Mouse (Mus musculus): ENCODE results near the gene Oas1e. TPM values are rescaled to one million over a fixed set of nuclear protein-coding genes. Genes with fewer than 3 reads are reported as not detected.

The Oas1e gene
- total RNA-seq (2023): not detected

DNA sequence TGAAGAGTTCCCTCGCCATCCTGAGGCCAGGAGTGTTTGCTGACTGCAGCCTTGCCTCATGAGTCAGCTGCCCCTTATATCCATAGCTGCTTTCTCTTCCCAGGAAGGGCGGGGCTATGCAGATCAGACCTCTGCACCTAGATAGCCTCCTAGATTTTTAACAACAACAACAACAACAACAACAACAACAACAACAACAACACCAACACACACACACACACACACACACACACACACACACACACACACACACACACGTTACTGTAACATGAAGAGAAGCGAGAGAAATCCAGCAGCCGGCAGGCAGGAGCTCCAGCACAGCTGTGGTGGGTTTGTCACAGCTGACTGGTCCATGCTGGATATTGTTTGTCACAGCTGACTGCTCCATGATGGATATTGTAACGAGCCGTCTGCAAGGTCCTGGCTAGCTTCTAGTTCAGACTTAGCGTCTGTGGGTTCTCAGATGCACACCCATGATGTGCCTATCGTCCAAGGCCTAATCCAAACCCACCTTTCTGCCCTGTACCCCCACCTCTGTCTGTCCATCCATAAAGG lies at the start of gene Oas1e:
Gene Oas1e (minus strand): TSS at position 51 of the 555 bp plus-strand sequence.

GRCm38 (mm10) chr5:120811951-120812819 lies 16.9 kb upstream of the Oas1e start, which contains the start of gene Oas1c:
Gene Oas1c, minus strand, starts transcription at chr5:120812514.

GRCm38 (mm10) chr5:120777478-120777877 lies 17.9 kb downstream of the Oas1e start, which contains the start of gene Oas3:
Gene Oas3, minus strand, starts transcription at chr5:120777661.

DNA sequence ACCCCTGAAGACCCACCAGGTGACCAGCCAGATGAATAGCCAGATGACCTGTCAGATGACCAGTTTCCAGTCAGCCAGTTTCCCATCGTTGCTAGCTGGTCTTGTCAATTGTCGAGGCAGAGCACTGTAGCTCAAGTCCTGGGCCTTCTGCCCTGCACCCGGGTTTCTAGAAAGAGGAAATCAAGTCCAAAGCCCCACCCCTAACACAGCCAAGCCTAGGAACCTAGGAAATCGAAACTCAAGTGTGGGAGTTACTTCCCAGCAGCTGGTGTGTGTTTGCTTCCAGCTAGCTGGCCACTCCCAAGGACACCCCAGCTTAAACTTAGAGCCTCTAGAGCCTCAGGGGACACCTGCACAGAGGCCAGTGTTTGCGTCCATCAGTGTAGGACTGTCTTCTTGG lies 45.6 kb downstream of the Oas1e start, which contains the start of gene Oas2:
Gene Oas2 (minus strand): TSS at position 166 of the 400 bp plus-strand sequence.

Other genes starting within 250 kb of the Oas1e start
- 10 to 100 TPM; 43.0 to 49.6 TPM for gene Tpcn1, start 206.9 kb downstream of the Oas1e start, total RNA-seq (2023)
- gene Iqcd, start 206.5 kb downstream of the Oas1e start, total RNA-seq (2023): 1 to 10 TPM in 1 of 2 experiments, under 1 TPM in 1; 0.77 to 1.8 TPM
- 1 to 10 TPM; 1.6 to 1.7 TPM for gene Rita1, start 182.9 kb downstream of the Oas1e start, total RNA-seq (2023)
- gene Ddx54, start 182.8 kb downstream of the Oas1e start, total RNA-seq (2023): 10 to 100 TPM; 33.9 to 34.4 TPM
- gene Cfap73, start 161.3 kb downstream of the Oas1e start, total RNA-seq (2023): not detected
- gene Rasal1, start 146.7 kb downstream of the Oas1e start, total RNA-seq (2023): under 1 TPM; 0.11 to 0.53 TPM
- gene Dtx1, start 83.6 kb downstream of the Oas1e start, total RNA-seq (2023): under 1 TPM; 0.37 to 0.55 TPM
- 10 to 100 TPM in 1 of 2 experiments, 1 to 10 TPM in 1; 3.7 to 10.6 TPM for gene Oas2, start 45.7 kb downstream of the Oas1e start, total RNA-seq (2023)
- gene Oas3, start 17.9 kb downstream of the Oas1e start, total RNA-seq (2023): 10 to 100 TPM; 13.7 to 22.8 TPM
- gene Oas1c, start 17.0 kb upstream of the Oas1e start, total RNA-seq (2023): 1 to 10 TPM; 2.7 to 3.3 TPM
- under 1 TPM in 1 of 2 experiments, not detected in 1; 0.26 TPM for gene Oas1f, start 51.8 kb upstream of the Oas1e start, total RNA-seq (2023)
- not detected for gene Oas1h, start 65.9 kb upstream of the Oas1e start, total RNA-seq (2023)
- 1 to 10 TPM; 1.1 to 2.6 TPM for gene Oas1g, start 92.1 kb upstream of the Oas1e start, total RNA-seq (2023)
- gene Oas1a, start 112.0 kb upstream of the Oas1e start, total RNA-seq (2023): 10 to 100 TPM in 1 of 2 experiments, 1 to 10 TPM in 1; 7.2 to 13.6 TPM
- not detected for gene Oas1d, start 119.0 kb upstream of the Oas1e start, total RNA-seq (2023)
- gene Rph3a, start 214.6 kb upstream of the Oas1e start, total RNA-seq (2023): under 1 TPM; 0.24 to 0.42 TPM